Mouse (Mus musculus) E14TG2a.4 (cell line): Measurements from ENCODE around the gene Ptges3.
"Not testable (repeated sequence)": the region's sequence is repeated elsewhere in the genome, so short reads cannot be mapped to it uniquely, and the experiment has no call there.

Source experiments
- H3K27me3 ChIP-seq: 2 replicates; pipeline ENCODE4 v1.6.1; 2014; ENCODE audit warnings: low read length, control low read depth; ENCODE audit not compliant: insufficient read depth
- H3K36me3 ChIP-seq: 2 replicates; pipeline ENCODE4 v1.6.1; 2014; ENCODE audit warnings: low read length, control low read depth; ENCODE audit not compliant: insufficient read depth
- H3K4me1 ChIP-seq: replicated peaks from 2 replicates; pipeline ENCODE4 v1.6.1; 2014; ENCODE audit warnings: low read depth, low read length, control low read depth
- H3K4me3 ChIP-seq: replicated peaks from 2 replicates; pipeline ENCODE4 v1.5.1; 2014; ENCODE audit warnings: mild to moderate bottlenecking, low read length
- H3K9me3 ChIP-seq: 2 replicates; pipeline ENCODE4 v1.6.1; 2014; ENCODE audit warnings: low read length, control low read depth
- CTCF ChIP-seq: conservative IDR thresholded peaks from 2 replicates; pipeline ENCODE4 v1.5.1; 2014; ENCODE audit warnings: low read length
- NANOG ChIP-seq: IDR thresholded peaks from 2 replicates; pipeline ENCODE4 v1.6.1; 2014; ENCODE audit warnings: borderline replicate concordance, low read length, mixed read lengths
- POU5F1 ChIP-seq: IDR thresholded peaks from 2 replicates; pipeline ENCODE4 v1.6.1; 2014; ENCODE audit warnings: low read length, borderline replicate concordance

Gene Ptges3

GRCm38 (mm10) chr10:128084160-128084559 is 25.4 kb downstream of the Ptges3 start:
- Histone ChIP-seq H3K4me1 (peaks cover 48% of the 10 kb centered on the region), H3K9me3 (no peaks in the 10 kb centered on the region), H3K36me3 (peaks cover 55% of the 10 kb centered on the region), H3K27me3 (no peaks in the 10 kb centered on the region), H3K4me3 (peak overlapping the region; percentile 99)
- TF ChIP-seq CTCF (no peak), NANOG (no peak), POU5F1 (no peak)

GRCm38 (mm10) chr10:128086391-128086790 is 27.6 kb downstream of the Ptges3 start:
- peaks cover 59% of the 10 kb centered on the region for H3K4me1 ChIP-seq
- H3K27me3 ChIP-seq, result no peaks in the 10 kb centered on the region
- TF ChIP-seq NANOG, result no peak
- peak; percentile 65 for TF ChIP-seq CTCF
- peak overlapping the region; percentile 99; the same call in 1 of the 2 replicates for H3K4me3 ChIP-seq
- H3K9me3 ChIP-seq, result no peaks in the 10 kb centered on the region
- peaks cover 69% of the 10 kb centered on the region for H3K36me3 ChIP-seq

DNA sequence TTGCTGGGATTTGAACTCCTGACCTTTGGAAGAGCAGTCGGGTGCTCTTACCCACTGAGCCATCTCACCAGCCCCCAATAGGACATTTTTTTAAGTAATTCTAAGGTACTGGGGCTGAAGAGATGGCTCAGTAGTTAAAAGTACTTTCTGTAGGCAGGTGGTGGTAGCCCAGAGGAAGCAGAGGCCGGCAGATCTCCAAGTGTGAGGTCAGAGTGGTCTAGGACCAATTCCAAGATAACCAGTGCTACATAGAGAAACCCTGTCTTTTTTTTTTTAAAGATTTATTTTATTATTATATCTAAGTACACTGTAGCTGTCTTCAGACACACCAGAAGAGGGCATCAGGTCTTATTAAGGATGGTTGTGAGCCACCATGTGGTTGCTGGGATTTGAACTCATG is 28.5 kb downstream of the Ptges3 start:
- peaks cover 59% of the 10 kb centered on the region for H3K4me1 ChIP-seq
- H3K9me3 ChIP-seq, H3K27me3 ChIP-seq, H3K4me3 ChIP-seq: not testable (repeated sequence)
- peaks cover 69% of the 10 kb centered on the region for H3K36me3 ChIP-seq

- Histone ChIP-seq H3K4me1 (peaks cover 60% of the 10 kb centered on the region), H3K4me3 (no peak overlapping the region), H3K9me3 (no peaks in the 10 kb centered on the region), H3K27me3 (no peaks in the 10 kb centered on the region), H3K36me3 (peaks cover 69% of the 10 kb centered on the region)
- TF ChIP-seq POU5F1 (no peak), NANOG (no peak), CTCF (no peak)
These were observed 29.4 kb downstream of the Ptges3 start for GRCm38 (mm10) chr10:128088181-128088580.

DNA sequence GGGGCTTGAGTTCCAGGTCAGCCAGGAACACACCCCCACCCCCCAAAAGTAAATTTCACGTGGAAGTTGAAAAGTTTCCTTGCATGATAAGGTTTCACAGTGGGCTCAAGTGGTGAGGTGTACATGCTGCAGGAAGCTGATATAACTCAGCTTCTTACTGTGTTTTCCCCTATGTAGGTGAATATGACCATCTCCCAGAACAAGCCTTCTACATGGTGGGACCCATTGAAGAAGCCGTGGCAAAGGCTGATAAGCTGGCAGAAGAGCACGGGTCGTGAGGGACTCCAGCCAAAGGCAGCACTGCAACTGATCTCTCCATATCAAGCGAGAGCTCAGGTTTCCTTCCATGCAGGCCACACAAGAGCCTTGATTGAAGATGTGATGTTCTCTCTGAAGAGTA is 31.1 kb downstream of the Ptges3 start:
- Histone ChIP-seq H3K9me3 (no peaks in the 10 kb centered on the region), H3K4me1 (peaks cover 72% of the 10 kb centered on the region), H3K27me3 (no peaks in the 10 kb centered on the region), H3K4me3 (no peak overlapping the region), H3K36me3 (peaks cover 57% of the 10 kb centered on the region)
- TF ChIP-seq NANOG (no peak), CTCF (no peak), POU5F1 (no peak)

DNA sequence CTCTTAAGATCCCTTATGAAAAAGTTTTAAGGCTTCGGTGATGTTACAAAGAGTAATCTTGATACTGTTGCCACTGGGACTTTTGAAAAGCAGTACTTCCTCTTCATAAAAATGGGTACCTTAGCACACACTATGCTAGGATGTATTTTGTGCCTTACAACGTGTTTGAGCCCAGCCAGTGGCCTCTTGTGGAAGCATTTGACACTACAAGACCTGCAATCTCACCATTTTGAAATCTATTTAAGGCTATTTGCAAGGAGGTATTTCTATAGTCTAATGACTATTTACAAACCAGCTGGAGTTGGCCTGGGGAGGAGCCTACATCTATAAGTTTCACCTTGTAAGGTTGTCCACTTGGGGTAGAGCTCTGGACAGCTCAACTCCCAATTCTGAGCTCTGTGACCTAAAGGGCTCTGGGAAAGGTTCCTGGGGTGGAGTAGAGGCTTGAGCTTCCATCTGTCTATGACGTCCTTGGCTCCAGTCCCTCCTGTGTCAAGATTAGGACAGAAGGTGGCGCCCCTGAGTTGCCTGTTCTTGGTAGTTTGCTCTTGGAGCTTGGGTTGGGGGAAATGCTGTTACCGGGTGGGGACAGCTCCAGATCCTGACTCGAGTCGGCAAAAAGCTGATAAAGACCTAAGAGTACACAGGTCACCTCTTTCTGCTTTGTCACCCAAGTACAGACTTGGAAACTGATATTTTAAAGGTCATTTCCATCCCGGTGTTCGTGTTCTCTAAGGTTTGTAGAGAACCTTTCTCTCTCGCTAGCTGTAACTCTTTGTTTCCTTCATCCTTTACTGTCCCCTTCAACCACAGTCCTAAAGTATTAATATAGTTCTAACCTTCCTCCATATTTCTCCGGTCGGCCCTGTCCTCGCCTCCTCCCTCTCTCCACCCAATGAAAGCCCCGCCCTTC is 32.2 kb downstream of the Ptges3 start:
- peak overlapping the region; percentile 98 for H3K4me3 ChIP-seq
- no peaks in the 10 kb centered on the region for H3K27me3 ChIP-seq
- H3K9me3 ChIP-seq, result no peaks in the 10 kb centered on the region
- TF ChIP-seq CTCF (peak; percentile 54; the same call in 1 of the 2 replicates), NANOG (no peak)
- peaks cover 47% of the 10 kb centered on the region for H3K36me3 ChIP-seq
- peaks cover 72% of the 10 kb centered on the region for H3K4me1 ChIP-seq

DNA sequence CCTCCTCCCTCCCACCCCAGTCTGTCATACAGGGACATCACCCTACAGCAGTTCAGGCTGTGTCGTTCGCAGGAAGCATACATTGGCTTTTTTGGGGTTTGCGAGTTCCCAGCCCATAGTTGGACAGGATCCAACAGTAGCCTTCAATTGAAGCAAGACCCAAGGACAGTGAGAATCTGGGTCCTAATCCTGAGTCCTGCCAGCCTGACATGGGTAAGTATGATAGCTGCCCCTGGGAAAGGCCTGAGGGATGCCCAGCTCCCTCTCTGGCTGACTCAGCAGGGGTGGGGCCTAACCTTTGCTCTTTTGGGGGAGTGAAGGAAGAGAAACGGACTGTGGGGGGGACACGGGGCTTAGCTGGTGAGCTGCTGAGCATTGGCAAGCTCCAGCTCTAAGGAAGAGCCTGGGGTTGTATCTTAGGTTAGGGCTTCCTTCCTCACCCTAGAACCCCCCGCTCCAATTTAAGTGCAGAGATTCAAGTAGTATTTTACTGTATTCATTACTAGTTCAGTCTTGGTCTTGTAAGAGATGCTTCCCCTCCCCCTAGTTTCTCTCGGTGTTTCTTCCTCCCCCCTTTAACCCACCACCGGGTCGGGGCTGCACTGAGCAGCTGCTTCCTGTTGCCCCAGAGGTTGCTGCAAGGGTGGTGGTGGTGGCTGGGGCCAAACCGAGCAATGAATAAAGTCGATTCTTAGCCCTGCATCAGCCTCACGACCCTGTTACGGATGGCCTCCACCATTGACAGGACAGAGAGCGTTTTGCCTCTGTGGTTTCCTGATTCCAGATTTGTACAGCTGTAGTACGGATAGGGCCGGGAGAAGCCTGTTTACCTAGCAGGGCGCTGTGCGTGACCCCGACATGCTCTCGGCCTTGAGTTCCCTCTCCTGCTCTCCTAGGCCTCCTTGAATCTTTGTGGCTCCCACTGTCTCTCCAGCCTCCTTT is 33.1 kb downstream of the Ptges3 start, which contains the start of gene Baz2a:
Baz2a (plus strand) TSS at position 14 of the 942 bp plus-strand sequence.
- TF ChIP-seq NANOG, result no peak
- no peak for TF ChIP-seq CTCF
- TF ChIP-seq POU5F1, result no peak
- Histone ChIP-seq H3K4me1 (peaks cover 70% of the 10 kb centered on the region), H3K4me3 (peak within 1 kb of the TSS; percentile 98), H3K9me3 (no peaks in the 10 kb centered on the region), H3K27me3 (no peaks in the 10 kb centered on the region), H3K36me3 (peaks cover 37% of the 10 kb centered on the region)
